Mouse (Mus musculus): Measurements from ENCODE around the gene Sorcs3. TPM values are rescaled to one million over a fixed set of nuclear protein-coding genes. Genes with fewer than 3 reads are reported as not detected.

Gene Sorcs3
- total and polyA plus RNA-seq, 2 experiments from 2014 or later: 0.01 TPM; not detected in 1

DNA sequence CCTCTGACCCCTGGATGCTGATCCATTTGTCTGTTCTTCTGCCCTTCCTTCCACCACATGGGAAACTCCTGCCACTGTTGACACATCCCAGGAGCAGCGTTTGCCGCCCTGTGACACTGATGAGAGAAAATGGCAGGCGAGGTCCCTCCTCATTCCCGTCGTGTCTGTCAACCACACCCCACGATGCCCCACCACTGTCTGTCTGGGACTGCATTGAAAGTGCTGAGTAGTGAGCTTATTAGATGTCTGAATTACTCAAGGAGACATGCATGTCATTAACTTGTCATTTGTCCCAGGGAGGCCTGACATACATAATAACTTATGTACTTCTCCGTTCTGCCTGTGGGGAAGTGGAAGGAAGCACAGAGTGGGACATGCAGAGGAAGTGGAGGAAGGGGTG lies 137.6 kb downstream of the Sorcs3 start:
- no peaks in the 10 kb centered on the region for H3K9me3 ChIP-seq (replicated peaks; ENCODE audit: control insufficient read depth, low read length)
- TF ChIP-seq CTCF (IDR thresholded peaks at IDR 0.05; ENCODE audit: low read depth): no peak
- TF ChIP-seq EP300 (IDR thresholded peaks at IDR 0.05; ENCODE audit: low read depth): no peak
- no peaks in the 10 kb centered on the region for H3K27me3 ChIP-seq (ENCODE audit: control insufficient read depth, insufficient read depth, low read length)
- 49% methylated on average over 7 of the region's 7 CpGs for WGBS
- no peaks in the 10 kb centered on the region for H3K36me3 ChIP-seq (replicated peaks; ENCODE audit: control insufficient read depth, insufficient read depth, low read length)
- H3K4me1 ChIP-seq (ENCODE audit: control insufficient read depth, insufficient read depth): no peaks in the 10 kb centered on the region
- DNase-seq (ENCODE audit: low spot score) (no peak), ATAC-seq (ENCODE audit: insufficient read depth, low read depth) (no peak)
- no peak overlapping the region for H3K27ac ChIP-seq (ENCODE audit: low read depth)
- H3K4me3 ChIP-seq (ENCODE audit: low read depth, low read length): no peak overlapping the region
- no peak overlapping the region for H3K4me2 ChIP-seq (ENCODE audit: low read depth, low read length)
- no peak overlapping the region for H3K9ac ChIP-seq (replicated peaks; ENCODE audit: low read depth, low read length)

DNA sequence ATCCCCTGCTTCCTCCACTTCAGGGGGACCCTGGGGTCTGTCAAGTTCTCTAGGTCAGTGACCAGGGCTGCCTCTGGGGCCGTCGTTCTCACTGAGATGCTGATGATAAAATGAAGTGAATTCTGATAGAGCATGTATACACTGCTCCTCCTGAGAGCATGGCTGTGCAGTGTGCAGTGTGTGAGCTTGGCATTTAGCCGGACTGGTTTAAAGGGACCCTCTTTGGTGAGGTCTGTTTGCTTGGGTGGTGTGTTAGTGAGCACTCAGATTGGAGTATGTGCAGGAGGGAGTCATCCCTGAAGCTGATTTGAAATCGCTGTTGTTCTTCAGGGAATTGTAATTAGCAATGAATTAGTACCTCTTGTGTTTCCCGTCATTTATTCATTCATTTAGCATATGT lies 141.3 kb downstream of the Sorcs3 start:
- H3K4me3 ChIP-seq (ENCODE audit: low read depth, low read length): no peak overlapping the region
- H3K27me3 ChIP-seq (ENCODE audit: control insufficient read depth, insufficient read depth, low read length): no peaks in the 10 kb centered on the region
- H3K9me3 ChIP-seq (replicated peaks; ENCODE audit: control insufficient read depth, low read length): no peaks in the 10 kb centered on the region
- no peak overlapping the region for H3K4me2 ChIP-seq (ENCODE audit: low read depth, low read length)
- no peak overlapping the region for H3K9ac ChIP-seq (replicated peaks; ENCODE audit: low read depth, low read length)
- no peak for DNase-seq (ENCODE audit: low spot score)
- no peak for TF ChIP-seq CTCF (IDR thresholded peaks at IDR 0.05; ENCODE audit: low read depth)
- no peak for TF ChIP-seq EP300 (IDR thresholded peaks at IDR 0.05; ENCODE audit: low read depth)
- 68% methylated on average over 5 of the region's 5 CpGs for WGBS
- no peaks in the 10 kb centered on the region for H3K4me1 ChIP-seq (ENCODE audit: control insufficient read depth, insufficient read depth)
- H3K36me3 ChIP-seq (replicated peaks; ENCODE audit: control insufficient read depth, insufficient read depth, low read length): no peaks in the 10 kb centered on the region
- no peak overlapping the region for H3K27ac ChIP-seq (ENCODE audit: low read depth)
- no peak for ATAC-seq (ENCODE audit: insufficient read depth, low read depth)

DNA sequence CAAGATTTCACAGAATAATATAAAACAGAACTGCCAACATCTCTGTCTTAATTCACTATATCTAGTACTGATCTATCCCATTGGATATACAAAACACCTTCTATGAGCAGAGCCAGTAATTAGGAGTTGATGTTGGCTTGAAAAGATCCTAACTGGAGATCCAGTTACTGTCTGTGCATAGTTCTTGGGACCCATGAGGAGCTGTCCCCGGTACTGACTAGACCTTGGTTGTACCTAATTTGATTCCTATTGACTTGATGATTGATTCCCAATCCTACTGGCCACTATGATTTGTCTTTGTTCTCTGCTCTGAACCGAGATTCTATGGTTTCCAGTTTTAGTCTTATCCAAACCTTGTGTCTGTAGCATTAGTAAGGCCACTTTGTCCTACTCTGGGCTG lies 151.0 kb downstream of the Sorcs3 start:
- H3K9me3 ChIP-seq (replicated peaks; ENCODE audit: control insufficient read depth, low read length): no peaks in the 10 kb centered on the region
- 47% methylated on average over 2 of the region's 2 CpGs for WGBS
- H3K4me1 ChIP-seq (ENCODE audit: control insufficient read depth, insufficient read depth): no peaks in the 10 kb centered on the region
- DNase-seq (ENCODE audit: low spot score): no peak
- no peak overlapping the region for H3K27ac ChIP-seq (ENCODE audit: low read depth)
- H3K36me3 ChIP-seq (replicated peaks; ENCODE audit: control insufficient read depth, insufficient read depth, low read length): no peaks in the 10 kb centered on the region
- H3K4me3 ChIP-seq (ENCODE audit: low read depth, low read length): no peak overlapping the region
- ATAC-seq (ENCODE audit: insufficient read depth, low read depth): no peak
- no peak overlapping the region for H3K9ac ChIP-seq (replicated peaks; ENCODE audit: low read depth, low read length)
- H3K4me2 ChIP-seq (ENCODE audit: low read depth, low read length): no peak overlapping the region
- no peaks in the 10 kb centered on the region for H3K27me3 ChIP-seq (ENCODE audit: control insufficient read depth, insufficient read depth, low read length)
- TF ChIP-seq CTCF (IDR thresholded peaks at IDR 0.05; ENCODE audit: low read depth): no peak

DNA sequence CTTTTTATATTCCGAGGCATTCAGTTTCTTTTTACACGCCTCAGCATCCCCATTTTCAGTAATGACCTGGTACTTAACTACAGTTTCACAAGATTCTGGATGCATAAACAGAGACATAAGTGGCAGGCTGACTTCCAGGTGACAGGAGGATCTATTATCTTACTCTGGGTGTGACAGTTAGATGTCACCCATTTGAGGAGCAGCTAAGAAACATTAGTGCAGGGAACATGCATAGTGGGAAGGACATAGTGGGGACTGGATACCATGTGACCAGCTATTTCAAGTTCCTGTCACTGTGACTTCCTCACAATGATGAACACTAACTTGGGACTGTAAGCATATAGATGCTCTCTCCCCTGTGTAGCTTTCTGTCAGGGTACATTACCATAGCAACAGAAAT lies 156.3 kb downstream of the Sorcs3 start:
- Histone ChIP-seq H3K27ac (ENCODE audit: low read depth) (no peak overlapping the region), H3K27me3 (ENCODE audit: control insufficient read depth, insufficient read depth, low read length) (no peaks in the 10 kb centered on the region), H3K36me3 (replicated peaks; ENCODE audit: control insufficient read depth, insufficient read depth, low read length) (no peaks in the 10 kb centered on the region), H3K4me1 (ENCODE audit: control insufficient read depth, insufficient read depth) (no peaks in the 10 kb centered on the region), H3K9me3 (replicated peaks; ENCODE audit: control insufficient read depth, low read length) (no peaks in the 10 kb centered on the region), H3K4me2 (ENCODE audit: low read depth, low read length) (no peak overlapping the region), H3K9ac (replicated peaks; ENCODE audit: low read depth, low read length) (no peak overlapping the region), H3K4me3 (ENCODE audit: low read depth, low read length) (no peak overlapping the region)
- TF ChIP-seq EP300 (IDR thresholded peaks at IDR 0.05; ENCODE audit: low read depth) (no peak), CTCF (IDR thresholded peaks at IDR 0.05; ENCODE audit: low read depth) (no peak)
- no peak for DNase-seq (ENCODE audit: low spot score)
- WGBS: 85% methylated on average over 2 of the region's 2 CpGs
- ATAC-seq (ENCODE audit: insufficient read depth, low read depth): no peak

DNA sequence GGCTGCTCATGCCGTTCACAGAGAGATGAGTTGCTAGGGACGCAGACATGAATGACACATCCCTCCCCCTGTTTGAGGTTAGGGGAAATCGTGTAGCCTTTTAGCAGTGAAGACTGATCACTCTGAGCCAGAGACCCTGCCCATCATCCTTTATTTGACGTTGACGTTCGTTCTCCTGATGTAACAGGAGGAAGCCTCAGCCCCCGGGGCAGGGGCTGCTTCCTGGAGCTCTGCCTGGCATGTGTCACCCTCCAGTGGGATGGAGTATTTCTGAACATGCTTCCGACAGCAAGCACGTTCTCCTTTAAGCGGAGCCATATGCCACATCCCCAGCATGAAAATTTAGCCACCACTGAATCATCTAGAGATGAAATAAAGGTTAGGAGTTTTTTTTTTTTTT lies 162.2 kb downstream of the Sorcs3 start:
- ATAC-seq (ENCODE audit: insufficient read depth, low read depth): no peak

DNA sequence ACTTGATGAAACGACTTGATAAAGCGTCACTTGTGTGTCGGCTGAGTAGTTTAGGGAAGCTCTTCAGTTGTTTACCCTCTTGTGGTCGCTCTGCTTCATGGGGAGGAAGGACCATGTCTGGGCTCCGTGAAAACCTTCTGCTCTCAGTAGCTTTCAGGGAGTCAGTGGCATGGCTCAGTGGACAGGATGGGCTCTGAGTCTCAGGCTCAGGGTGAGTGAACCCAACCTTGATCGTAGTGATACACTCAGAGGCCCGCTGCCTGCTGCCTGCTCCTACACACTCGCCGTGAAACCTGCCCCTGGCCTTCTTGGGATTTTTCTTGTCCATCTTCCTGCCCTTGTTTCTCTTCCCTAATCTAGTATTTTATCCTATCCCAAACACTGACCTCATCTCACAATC lies 166.0 kb downstream of the Sorcs3 start:
- WGBS: 66% methylated on average over 9 of the region's 9 CpGs
- no peak overlapping the region for H3K4me2 ChIP-seq (ENCODE audit: low read depth, low read length)
- no peaks in the 10 kb centered on the region for H3K4me1 ChIP-seq (ENCODE audit: control insufficient read depth, insufficient read depth)
- H3K4me3 ChIP-seq (ENCODE audit: low read depth, low read length): no peak overlapping the region
- H3K9ac ChIP-seq (replicated peaks; ENCODE audit: low read depth, low read length): no peak overlapping the region
- H3K36me3 ChIP-seq (replicated peaks; ENCODE audit: control insufficient read depth, insufficient read depth, low read length): no peaks in the 10 kb centered on the region
- no peak overlapping the region for H3K27ac ChIP-seq (ENCODE audit: low read depth)
- no peak for TF ChIP-seq CTCF (IDR thresholded peaks at IDR 0.05; ENCODE audit: low read depth)
- no peak for TF ChIP-seq EP300 (IDR thresholded peaks at IDR 0.05; ENCODE audit: low read depth)
- H3K9me3 ChIP-seq (replicated peaks; ENCODE audit: control insufficient read depth, low read length): no peaks in the 10 kb centered on the region
- no peak for ATAC-seq (ENCODE audit: insufficient read depth, low read depth)
- H3K27me3 ChIP-seq (ENCODE audit: control insufficient read depth, insufficient read depth, low read length): no peaks in the 10 kb centered on the region
- DNase-seq (ENCODE audit: low spot score): no peak

More for the DNA sequence above, 162.2 kb downstream of the Sorcs3 start:
- H3K27ac ChIP-seq (ENCODE audit: low read depth): no peak overlapping the region
- DNase-seq (ENCODE audit: low spot score): no peak
- TF ChIP-seq EP300 (IDR thresholded peaks at IDR 0.05; ENCODE audit: low read depth) (no peak), CTCF (IDR thresholded peaks at IDR 0.05; ENCODE audit: low read depth) (no peak)
- H3K36me3 ChIP-seq (replicated peaks; ENCODE audit: control insufficient read depth, insufficient read depth, low read length): no peaks in the 10 kb centered on the region
- H3K9me3 ChIP-seq (replicated peaks; ENCODE audit: control insufficient read depth, low read length): no peaks in the 10 kb centered on the region
- WGBS: 47% methylated on average over 10 of the region's 10 CpGs
- H3K4me1 ChIP-seq (ENCODE audit: control insufficient read depth, insufficient read depth): no peaks in the 10 kb centered on the region
- no peak overlapping the region for H3K4me2 ChIP-seq (ENCODE audit: low read depth, low read length)
- no peak overlapping the region for H3K9ac ChIP-seq (replicated peaks; ENCODE audit: low read depth, low read length)
- no peaks in the 10 kb centered on the region for H3K27me3 ChIP-seq (ENCODE audit: control insufficient read depth, insufficient read depth, low read length)
- H3K4me3 ChIP-seq (ENCODE audit: low read depth, low read length): no peak overlapping the region

Data from heart, postnatal 0 days (tissue).